Mouse (Mus musculus): ENCODE results near the gene Eif2ak4.

Eif2ak4 gene

DNA sequence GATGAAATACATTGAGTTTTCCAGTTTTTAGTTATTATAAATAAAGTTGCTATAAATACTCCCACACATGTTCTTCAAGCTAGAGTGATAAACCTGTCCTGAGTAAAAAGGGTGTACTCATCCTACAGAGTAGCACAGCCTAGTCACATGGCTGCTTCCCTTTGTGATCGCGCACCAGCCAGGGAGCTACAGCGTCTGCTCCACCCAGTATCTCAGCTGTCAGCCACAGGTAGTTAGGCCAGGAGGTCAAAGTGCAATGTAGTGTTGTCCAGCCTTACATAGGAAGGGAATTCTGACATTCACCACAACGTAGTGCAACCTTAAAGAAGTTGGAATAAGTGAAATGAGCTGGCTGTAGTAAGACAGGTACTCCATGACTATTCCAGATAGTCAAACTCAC is 17.1 kb downstream of the Eif2ak4 start:
- DNase-seq (ENCODE audit: low spot score in 2 of 2), result no peak

DNA sequence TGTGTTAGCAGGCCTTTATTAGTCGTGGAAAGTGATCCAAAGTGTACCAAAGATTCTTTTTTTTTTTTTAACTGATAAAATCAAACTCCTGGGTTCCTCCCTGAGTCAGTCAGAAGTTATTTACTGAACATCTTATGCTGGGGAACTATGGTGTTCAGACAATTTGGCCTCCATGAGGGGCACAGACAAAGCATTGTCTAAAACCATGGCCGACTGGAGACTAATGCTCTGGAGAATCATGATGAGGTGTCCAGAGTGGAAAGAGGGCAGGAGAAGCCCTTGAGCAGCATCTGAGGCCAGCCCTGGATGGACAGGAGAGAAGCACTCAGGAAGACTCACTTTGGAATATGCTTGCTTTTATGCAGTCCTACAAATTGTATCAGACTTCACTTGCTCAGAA is 18.4 kb downstream of the Eif2ak4 start:
- DNase-seq (ENCODE audit: low spot score in 2 of 2), result no peak

DNA sequence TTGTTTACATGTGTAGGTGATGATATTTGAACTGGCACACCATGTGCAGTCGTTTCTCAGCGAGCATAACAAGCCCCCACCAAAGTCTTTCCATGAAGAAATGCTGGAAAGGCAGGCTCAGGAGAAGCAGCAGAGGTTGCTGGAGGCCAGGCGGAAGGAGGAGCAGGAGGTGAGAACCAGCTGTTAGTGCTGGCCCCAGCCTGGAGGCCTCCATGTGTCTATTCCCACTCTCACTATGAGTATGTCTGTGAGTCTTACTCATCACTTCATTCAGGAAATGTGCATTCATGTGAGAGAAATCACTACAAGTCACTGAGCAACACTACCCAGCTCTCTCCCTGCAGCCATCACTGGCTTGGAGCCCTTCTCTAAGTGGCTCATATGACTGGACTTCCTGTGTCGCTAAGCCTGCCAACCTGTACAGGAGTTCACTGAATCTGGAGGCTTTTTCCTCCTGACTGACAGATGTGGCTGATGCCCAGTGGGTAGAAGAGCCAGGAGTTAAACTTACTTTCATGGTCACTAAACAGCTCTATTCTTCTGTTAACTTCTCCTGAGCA is 20.0 kb downstream of the Eif2ak4 start:
- no peak for DNase-seq (ENCODE audit: low spot score in 2 of 2)

DNA sequence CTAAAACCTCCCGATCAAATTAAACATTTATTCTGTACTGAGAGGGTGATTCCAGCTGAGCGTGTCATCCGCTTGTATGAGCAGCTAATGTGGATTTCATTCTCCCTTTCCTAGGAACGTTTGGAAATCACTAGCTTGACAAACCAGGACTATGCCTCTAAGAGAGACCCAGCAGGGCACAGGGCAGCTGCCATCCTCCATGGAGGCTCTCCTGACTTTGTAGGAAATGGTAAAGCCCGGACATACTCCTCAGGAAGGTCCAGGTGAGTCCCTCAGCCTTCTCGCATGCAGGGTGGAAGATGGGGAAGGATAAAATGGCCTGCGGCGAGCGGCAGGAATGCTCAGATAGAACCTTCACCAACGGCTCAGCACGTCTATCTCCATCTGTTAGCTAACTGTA is 24.4 kb downstream of the Eif2ak4 start:
- DNase-seq (ENCODE audit: low spot score in 2 of 2), result no peak

DNA sequence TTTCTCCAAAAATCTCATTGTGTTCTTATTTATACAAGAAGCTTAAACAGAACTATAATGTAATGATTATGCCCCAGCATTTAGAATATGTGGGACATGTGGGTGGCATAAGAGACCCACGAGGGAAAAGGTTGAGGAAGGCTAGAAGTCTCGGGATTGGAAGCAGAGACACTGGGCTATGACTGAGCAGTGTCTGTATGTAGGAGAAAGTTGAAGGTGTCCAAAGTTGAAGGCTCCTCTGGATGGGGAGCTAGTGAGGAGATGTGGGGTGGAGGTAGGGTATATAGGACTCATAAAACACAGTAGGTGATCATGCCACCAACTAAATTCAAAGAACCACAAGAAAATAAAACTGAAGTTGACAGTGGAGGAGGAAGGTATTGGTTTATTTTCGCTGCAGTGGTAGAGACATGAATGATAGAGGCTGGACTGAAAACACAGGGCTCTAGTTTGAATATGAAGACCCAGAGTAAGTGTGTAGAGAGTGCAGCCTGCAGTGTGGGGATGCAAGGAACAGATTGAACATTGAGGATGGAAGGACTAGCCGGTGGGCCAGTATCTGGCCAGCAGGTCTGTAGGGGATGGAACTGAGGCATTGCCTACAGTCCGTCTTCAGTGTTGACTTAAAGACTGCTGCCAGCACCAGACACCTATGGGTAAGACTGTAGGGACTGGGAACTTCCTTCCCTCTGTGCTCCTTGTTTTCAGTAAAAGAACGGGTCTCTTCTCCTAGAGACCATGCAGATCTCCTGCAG is 27.4 kb downstream of the Eif2ak4 start:
- DNase-seq (ENCODE audit: low spot score in 2 of 2), result no peak

DNA sequence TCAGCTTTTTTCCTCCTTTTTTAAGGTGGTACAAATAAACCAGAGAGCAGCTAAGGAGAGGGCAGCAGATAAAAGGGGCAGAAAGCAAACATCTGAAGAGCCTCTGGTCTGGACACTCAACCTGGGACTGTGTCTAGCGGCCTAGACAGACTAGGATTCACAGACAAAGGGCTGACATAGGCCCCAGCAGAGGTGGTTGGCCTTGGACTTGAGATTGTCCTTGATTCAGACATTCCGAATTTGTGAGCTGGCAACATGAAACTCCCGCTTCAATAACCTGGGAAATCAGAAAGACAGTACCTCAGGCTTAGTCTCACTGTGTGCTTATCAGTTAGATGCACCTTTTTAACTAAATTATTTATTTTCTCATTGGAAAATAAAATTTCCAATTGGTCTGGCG is 29.7 kb downstream of the Eif2ak4 start:
- DNase-seq (ENCODE audit: low spot score in 2 of 2), result no peak

DNA sequence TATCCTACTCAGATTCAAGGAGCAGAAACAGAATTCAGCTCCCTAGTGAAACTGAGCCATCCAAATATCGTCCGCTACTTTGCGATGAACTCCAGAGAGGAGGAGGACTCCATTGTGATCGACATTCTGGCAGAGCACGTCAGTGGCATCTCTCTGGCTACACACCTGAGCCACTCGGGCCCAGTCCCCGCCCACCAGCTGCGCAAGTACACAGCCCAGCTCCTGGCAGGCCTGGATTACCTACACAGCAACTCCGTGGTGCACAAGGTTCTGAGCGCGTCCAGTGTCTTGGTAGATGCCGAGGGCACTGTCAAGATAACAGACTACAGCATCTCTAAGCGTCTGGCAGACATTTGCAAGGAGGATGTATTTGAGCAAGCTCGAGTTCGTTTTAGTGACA is 33.5 kb downstream of the Eif2ak4 start:
- DNase-seq (ENCODE audit: low spot score in 2 of 2), result no peak

DNA sequence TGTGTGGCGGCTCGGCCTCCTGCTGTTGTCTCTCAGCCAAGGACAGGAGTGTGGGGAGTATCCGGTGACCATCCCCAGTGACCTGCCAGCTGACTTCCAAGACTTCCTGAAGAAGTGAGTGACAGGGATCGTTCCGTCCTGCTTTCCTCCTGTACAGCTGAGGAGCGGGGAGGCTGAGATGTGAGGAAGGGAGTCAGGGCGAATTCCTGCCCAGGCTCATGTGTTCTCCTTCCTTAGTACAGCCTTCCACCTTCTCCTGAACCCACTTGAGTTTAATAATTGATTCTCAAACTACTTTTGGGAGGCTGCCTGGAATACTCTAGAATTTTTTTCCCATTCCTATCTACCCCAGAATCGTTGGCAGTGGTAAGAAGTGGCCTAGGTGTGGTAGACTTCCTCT is 34.0 kb downstream of the Eif2ak4 start:
- DNase-seq (ENCODE audit: low spot score in 2 of 2), result no peak

DNA sequence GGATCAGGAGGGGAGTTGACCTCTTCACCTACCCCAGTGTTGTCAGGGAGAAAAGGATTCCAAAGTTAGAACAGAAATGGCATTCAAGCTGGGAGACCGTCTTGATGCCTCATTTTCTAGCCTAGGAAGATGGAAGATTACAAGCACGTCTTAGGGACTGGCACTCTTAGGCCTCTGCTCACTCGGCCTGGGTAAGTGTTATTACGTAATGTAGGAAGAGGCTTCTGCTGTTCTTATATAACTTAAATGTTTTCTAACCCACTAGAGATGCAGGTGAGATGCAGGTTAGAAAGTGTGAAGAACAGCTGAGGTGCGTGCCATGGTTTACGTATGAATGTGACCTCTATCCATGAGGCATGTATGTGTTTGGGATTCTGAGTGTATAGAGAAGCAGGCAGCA is 39.9 kb downstream of the Eif2ak4 start:
- no peak for DNase-seq (ENCODE audit: low spot score in 2 of 2)

DNA sequence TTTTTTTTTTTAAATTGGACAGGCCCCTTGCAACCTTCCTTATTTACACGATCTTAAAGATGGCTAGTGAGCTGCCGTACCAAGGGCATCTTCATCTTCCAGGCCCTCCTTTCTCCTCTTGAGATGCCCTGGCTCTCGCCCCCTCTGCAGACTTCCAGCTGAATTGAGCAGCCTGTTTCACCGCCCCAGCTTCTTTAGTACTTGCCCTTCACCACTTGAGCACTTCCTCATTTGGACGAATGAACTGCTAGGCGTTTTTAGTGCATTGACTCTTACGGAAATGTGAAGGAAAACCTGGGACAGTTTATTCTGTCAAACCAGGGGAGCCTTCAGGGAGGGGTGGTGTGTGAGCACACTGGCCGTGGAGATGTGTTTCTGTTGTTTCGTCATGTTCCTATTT is 40.9 kb downstream of the Eif2ak4 start:
- DNase-seq (ENCODE audit: low spot score in 2 of 2), result no peak

DNA sequence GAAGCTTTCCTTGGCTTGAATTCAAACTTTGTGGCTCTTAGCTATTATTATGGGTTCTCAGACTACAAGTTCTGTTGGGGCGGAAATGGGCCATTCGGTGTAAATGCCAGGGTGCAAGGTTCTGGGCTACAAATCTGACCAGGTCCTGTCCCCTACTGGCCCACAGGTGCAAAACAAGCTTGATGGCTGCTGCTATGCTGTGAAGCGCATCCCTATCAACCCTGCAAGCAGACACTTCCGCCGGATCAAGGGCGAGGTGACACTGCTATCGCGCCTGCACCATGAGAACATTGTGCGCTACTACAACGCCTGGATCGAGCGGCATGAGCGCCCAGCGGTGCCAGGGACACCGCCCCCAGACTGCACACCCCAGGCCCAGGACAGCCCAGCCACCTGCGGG is 42.2 kb downstream of the Eif2ak4 start:
- DNase-seq (ENCODE audit: low spot score in 2 of 2), result no peak

DNA sequence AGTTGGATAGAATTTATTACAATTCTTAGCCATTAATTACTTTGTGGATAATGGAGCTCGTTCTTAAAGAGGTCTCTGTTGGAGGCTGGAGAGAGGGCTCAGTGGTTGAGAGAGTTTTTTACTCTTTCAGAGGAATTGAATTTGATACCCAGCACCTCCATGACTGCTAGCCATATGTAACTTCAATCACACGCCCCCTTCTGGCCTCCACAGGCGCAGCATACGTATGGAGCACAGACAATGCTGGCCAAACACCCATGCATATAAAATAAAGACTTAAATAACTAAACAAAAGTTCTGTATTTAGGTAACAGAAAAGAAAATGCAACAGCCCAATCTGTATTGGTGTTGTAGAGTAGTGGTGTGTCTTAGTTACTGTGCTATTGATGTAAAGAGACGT is 43.2 kb downstream of the Eif2ak4 start:
- DNase-seq (ENCODE audit: low spot score in 2 of 2), result peak; percentile 21 to 30

DNA sequence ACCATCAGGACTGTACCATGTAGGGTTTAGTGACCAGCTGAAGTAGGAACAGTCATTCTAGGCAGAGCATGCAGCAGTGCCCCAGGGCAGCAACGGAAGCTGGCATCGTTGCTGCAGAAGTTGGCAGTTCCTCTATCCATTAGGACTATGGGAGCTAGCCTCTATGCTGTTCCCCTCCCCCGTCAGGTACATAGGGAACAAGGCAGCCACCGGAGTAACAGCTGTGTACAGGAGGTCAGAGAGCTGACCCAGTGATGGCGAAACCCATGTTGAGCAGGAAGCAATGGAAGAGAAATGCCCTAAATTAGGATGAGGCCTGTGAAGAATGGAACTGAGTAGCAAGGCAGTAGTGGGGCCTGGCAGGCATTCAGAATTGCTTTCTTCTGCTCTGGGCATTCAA is 53.8 kb downstream of the Eif2ak4 start:
- no peak for DNase-seq (ENCODE audit: low spot score in 2 of 2)

DNA sequence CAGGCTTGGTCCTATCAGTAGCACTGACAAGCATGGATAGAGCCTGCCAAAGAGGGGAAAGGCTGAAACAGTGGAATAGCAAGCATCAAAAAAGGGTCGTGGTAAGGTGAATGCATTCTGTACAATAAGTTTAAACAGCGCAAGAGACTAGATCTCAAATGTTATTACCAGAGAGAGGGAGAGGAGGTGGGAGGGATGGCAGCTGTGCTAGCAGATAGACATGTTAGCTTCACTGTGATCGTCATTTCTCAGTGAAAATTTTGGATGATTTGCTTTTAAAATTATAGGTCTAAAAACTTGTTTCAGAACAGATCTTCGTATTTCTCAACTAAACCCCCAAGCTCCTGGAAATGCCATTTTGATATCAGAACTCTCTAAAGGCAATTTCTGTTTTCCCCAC is 54.3 kb downstream of the Eif2ak4 start:
- DNase-seq (ENCODE audit: low spot score in 2 of 2), result no peak

DNA sequence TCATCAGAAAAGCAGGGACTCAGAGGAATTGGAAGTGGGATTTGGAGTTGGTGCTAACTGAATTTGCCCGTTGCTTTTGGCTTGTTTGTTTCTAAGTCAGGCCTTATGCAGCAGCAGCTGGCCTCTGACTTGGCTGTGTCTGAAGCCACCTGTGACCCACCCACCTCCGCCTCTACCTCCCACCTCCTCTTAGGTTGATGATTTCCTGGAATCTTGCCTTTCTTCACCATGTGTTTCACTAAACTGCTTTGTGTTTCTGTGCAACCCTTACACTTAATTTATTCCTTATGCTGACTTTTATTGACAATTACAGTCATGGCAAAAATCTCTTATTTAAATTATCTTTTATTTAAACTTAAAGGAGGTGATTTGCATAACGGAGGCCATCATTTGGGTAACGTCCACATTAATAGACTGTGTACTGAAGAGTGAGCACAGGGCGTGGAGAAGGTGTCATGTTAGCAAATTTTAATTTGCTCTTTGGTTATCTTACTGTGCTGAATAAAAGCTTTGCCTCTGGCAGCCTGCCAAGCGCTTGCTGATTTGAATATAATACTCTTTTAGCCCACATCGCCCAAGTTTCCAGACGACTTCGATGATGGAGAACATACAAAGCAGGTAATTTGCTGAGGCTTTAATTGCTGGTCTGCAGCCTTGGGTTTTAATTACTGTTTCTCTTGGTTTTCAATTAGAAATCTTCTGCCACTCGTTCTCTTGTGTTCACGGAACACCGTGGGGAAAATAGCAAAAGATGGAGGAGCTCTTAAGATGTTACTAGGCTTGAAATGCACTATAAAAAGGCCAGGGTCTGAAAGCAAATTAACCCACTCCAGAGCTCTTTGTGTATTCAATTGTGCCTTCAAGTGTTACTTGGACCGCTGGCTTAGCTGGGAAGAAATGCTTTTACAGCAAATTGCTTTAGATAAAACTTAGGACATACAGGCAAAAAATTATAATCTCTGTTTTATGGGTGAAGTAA is 57.6 kb downstream of the Eif2ak4 start:
- DNase-seq (ENCODE audit: low spot score in 2 of 2), result peak; percentile 37 to 53

DNA sequence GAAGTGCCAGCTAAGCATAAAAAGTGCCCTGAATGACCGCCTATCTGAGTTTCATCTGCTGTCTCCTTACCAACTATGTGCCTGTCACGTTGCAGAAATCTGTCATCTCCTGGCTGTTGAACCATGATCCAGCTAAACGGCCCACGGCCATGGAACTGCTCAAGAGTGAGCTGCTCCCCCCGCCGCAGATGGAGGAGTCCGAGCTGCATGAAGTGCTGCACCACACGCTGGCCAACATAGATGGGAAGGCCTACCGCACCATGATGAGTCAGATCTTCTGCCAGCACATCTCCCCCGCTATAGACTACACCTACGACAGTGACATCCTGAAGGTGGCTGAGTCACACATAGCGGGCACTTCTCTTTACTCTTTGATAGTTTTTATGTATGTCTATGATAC is 59.8 kb downstream of the Eif2ak4 start:
- peak; percentile 77 to 79 for DNase-seq (ENCODE audit: low spot score in 2 of 2)

DNA sequence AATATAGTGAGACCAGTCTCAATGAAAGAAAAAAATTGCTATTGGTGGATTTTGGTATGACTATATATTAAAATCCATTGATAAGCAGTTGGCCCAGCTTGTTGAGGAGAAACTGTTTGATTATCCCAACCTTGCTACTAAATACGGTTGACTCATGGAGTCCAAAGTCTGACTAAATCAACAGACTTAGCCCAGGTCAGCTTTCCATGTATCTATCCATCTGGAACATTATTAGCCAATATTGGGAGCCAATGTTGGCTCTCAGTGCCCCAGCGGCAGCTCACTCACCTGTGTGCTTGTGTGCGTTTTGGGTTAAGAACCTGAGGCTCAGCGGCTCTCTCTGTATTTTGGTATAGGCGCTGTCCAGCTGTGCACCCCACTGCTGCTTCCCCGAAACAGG is 62.6 kb downstream of the Eif2ak4 start:
- no peak for DNase-seq (ENCODE audit: low spot score in 2 of 2)

DNA sequence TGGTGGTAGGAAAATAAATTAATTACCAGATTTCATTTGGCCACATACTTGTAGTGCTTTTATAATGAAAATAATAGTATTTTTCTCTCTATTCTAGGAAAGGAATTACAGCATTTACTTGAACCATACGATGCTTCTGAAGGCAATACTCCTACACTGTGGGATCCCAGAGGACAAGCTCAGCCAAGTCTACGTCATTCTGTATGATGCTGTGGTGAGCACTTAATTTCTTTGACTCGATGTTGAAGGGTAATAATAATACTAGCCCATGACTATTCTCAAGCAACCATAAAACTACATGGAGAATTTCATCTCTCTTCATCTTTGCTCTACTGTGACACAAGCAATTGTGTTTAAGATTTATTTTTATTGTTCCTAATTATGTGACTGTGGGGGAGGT is 68.6 kb downstream of the Eif2ak4 start:
- DNase-seq (ENCODE audit: low spot score in 2 of 2), result no peak

DNA sequence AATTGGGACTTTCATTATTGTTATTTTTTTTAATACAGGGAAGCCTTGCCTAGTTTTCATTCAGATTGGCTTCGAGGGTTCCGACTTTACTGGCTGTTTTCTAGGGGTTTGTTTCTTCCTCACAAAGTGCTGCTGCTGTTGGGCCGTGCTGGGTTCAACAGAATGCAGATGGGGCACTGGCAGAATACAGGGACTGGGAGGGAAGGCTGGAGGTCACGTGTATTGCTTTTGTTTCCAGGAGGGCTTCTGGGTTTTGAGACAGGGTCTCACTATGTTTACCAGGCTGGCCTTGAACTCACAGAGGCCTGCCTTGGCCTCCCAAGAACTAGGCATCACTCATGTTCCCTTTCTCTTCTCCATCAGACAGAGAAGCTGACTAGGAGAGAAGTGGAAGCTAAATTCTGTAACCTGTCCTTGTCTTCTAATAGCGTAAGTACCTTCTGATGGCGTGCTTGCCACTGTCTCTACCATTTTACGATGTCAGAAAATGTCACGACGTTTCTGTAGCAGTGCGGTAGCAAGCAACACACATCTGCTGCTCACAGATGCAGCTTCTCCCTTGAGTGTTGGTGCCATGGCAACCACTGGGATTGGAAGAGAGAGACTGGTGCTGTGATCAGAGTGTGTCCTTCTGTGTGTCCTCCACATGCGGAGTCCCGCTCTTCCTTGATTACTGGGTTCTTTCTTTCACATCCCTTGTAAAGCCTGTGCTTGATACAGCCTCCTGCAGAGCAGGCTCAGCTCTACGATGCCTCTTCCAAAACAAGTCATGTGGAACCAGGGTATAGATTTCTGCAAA is 69.2 kb downstream of the Eif2ak4 start:
- peak; percentile 58 to 59 for DNase-seq (ENCODE audit: low spot score in 2 of 2)

DNA sequence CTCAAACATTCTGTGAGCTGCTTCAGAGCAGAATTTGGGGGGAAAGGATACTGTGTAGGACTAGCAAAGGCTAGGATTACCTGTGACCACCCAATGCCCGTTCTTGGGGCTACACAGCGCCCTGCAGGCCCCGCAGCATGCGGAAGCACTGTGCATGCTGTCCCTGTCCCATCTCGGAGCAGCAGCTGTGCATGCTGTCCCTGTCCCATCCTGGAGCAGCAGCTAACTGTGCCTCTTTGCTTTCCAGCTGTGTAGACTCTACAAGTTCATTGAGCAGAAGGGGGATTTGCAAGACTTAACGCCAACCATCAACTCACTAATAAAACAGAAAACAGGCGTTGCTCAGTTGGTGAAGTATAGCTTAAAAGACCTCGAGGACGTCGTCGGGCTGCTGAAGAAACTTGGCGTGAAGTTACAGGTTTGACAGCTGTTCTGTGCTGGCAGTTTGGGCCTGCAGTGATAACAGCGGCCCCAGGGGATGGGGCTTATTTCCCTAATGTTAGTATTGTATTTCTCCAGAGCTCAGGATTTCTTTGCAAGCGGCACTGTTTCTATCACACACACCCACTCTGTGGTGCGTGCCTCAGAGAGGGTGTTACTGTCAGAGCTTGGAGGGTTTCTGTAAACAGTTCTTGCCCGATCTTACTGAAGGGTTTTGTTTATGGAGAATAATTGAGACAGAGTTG is 73.2 kb downstream of the Eif2ak4 start:
- DNase-seq (ENCODE audit: low spot score in 2 of 2), result peak; percentile 33 to 40

DNA sequence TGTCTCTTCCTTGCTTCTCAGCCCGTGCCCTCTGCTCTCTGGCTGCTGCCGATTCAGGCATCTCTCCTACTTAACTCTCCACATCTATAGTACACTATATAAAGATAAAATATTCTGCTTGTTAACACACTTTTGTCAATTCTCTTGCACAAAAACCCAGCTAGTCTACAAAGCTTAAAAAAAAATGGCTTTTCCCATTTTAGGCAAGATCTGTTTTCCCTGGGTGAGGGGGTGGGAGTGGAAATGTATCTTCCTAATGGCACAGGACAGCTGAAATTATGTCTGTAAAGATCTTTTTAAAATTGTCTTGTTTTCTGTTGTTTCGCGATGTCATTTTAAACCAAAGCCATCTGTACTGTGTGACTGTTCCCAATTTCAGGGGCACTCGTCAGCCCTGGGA is 75.1 kb downstream of the Eif2ak4 start:
- no peak for DNase-seq (ENCODE audit: low spot score in 2 of 2)
